Mouse (Mus musculus): Measurements from ENCODE around the gene Ppp1r15a.

DNA sequence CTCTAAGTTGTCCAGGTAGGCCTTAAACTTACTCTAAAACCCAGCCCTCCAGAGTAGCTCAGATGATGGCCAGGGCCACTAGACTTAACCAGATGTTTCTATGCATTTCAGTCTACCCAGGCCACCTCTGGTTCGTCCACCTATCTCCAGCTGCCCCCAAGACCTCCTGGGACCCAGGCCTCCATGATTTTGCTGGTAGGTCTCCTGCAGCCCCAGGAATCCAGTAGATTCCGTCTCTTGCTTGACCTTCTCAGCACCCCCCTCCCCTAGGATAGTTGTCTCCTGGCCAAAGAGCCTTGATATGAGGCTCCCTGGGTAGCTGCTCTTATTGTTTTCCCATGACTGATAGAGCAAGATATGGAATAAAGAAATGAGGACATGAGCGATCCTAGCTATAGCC lies 13.0 kb upstream of the Ppp1r15a start:
- TF ChIP-seq CTCF (IDR thresholded peaks at IDR 0.05; ENCODE audit: low read depth, low read length) (no peak), POLR2A (IDR thresholded peaks at IDR 0.05; ENCODE audit: extremely low read depth, insufficient read depth, low read length) (no peak)

All from liver, adult 2 months (tissue).